Mouse (Mus musculus) thymus, postnatal 25 days (tissue): Measurements from ENCODE around the gene Olfr975.
"Not testable (repeated sequence)": the region's sequence is repeated elsewhere in the genome, so short reads cannot be mapped to it uniquely, and the experiment has no call there.

ENCODE experiments used
- DNase-seq: peaks from one replicate; pipeline ENCODE4 v3.0.0; 2022

Gene Olfr975

GRCm38 (mm10) chr9:39951946-39952345 lies at the start of gene Olfr975:
Olfr975 (minus strand) TSS chr9:39952046.
- no peak for DNase-seq

GRCm38 (mm10) chr9:39991813-39992212 lies 40.0 kb upstream of the Olfr975 start, which contains the start of gene Olfr978:
Olfr978 (plus strand) TSS chr9:39992113.
- DNase-seq = no peak

GRCm38 (mm10) chr9:39976581-39977145 lies 24.8 kb upstream of the Olfr975 start:
- not testable (repeated sequence) for DNase-seq

GRCm38 (mm10) chr9:39961033-39961432 lies 9.2 kb upstream of the Olfr975 start, which contains the start of gene Olfr976:
Olfr976 (minus strand) TSS chr9:39961133.
- DNase-seq = not testable (repeated sequence)

GRCm38 (mm10) chr9:39937201-39937600 lies 14.6 kb downstream of the Olfr975 start, which contains the start of gene Olfr974:
Olfr974 (plus strand) TSS chr9:39937501.
- no peak for DNase-seq

GRCm38 (mm10) chr9:39928837-39929236 lies 23.0 kb downstream of the Olfr975 start:
- DNase-seq = not testable (repeated sequence)

- not testable (repeated sequence) for DNase-seq
Observed at GRCm38 (mm10) chr9:39927975-39928836, 23.6 kb downstream of the Olfr975 start.

GRCm38 (mm10) chr9:39909939-39910338 lies 41.9 kb downstream of the Olfr975 start:
- no peak for DNase-seq

GRCm38 (mm10) chr9:39907036-39907435 lies 44.8 kb downstream of the Olfr975 start, which contains the start of gene Olfr229:
Olfr229 (plus strand) TSS chr9:39907336.
- no peak for DNase-seq

GRCm38 (mm10) chr9:39905106-39905505 lies 46.7 kb downstream of the Olfr975 start:
- DNase-seq = no peak
